In genomic region chr16:20493452-20493851, GRCm38 (mm10) we compare ENCODE assay signal across 21 mouse cellular contexts. TPM values are rescaled to one million over a fixed set of nuclear protein-coding genes. Genes with fewer than 3 reads are reported as not detected.
DNase-seq lines count a peak whose midpoint lies in the region; ATAC-seq and TF ChIP-seq lines count a peak whose summit lies in the region.
"Had no signal": no experiment of that assay in that cellular context is flagged by ENCODE, and none has a peak within 500 bp of the region (broad histone marks: within the 10 kb centered on the region; RNA-seq: fewer than 3 reads in every experiment).

No protein-coding gene starts in this region.

- no peak for TF ChIP-seq POLR2A in CH12.LX (IDR thresholded peaks at IDR 0.05; ENCODE audit: low read depth, low read length)

- no peaks in the 10 kb centered on the region for H3K27me3 ChIP-seq in CH12.LX (replicated peaks)
- peaks cover 7% of the 10 kb centered on the region; the same call in 1 of the 2 replicates for H3K27me3 ChIP-seq in midbrain, embryonic 15.5 days (replicated peaks)

- ATAC-seq in midbrain, embryonic 15.5 days (replicated peaks): no peak
- ATAC-seq: CD4-positive, CD25-positive, alpha-beta regulatory T cell, adult 4 months; forebrain, embryonic 13.5 days; forebrain, embryonic 15.5 days; forebrain, postnatal 0 days had no signal

- H3K27ac ChIP-seq in CH12.LX (ENCODE audit: insufficient read depth, low read depth): no peak overlapping the region
- no peak overlapping the region for H3K27ac ChIP-seq in midbrain, embryonic 15.5 days
- H3K27ac ChIP-seq: embryonic facial prominence, embryonic 10.5 days; embryonic facial prominence, embryonic 12.5 days; forebrain, embryonic 13.5 days; forebrain, embryonic 15.5 days had no signal

- H3K4me2 ChIP-seq in CH12.LX (ENCODE audit: insufficient read depth, low read depth, poor library complexity, severe bottlenecking): no peak overlapping the region
- no peak overlapping the region for H3K4me2 ChIP-seq in midbrain, embryonic 15.5 days
- H3K4me2 ChIP-seq: embryonic facial prominence, embryonic 12.5 days; forebrain, embryonic 13.5 days; forebrain, embryonic 15.5 days had no signal

- H3K4me3 ChIP-seq in CH12.LX (replicated peaks in 1 of 3; ENCODE audit: low read depth in 2 of 3, low read length in 2 of 3, poor library complexity in 1 of 3): no peak overlapping the region
- no peak overlapping the region for H3K4me3 ChIP-seq in midbrain, embryonic 15.5 days
- H3K4me3 ChIP-seq: embryonic facial prominence, embryonic 10.5 days; embryonic facial prominence, embryonic 12.5 days; forebrain, embryonic 13.5 days; forebrain, embryonic 15.5 days had no signal

- DNase-seq in CH12.LX (ENCODE audit: extremely low read depth) (no peak), MEL-GATA-1-ER (ENCODE audit: extremely low read depth, low read depth) (peak; percentile 34)
- DNase-seq in layer of hippocampus, adult 8-10 months (ENCODE audit: low spot score in 2 of 2): no peak
- DNase-seq in testis, postnatal 14 days (ENCODE audit: low spot score): no peak
- DNase-seq: adrenal gland, adult 2 months; adrenal gland, postnatal 10 days; adrenal gland, postnatal 25 days; B cell, adult 2 months; cerebellum, adult 11 months; cerebellum, adult 18-20 months; cerebellum, adult 8-10 months; cerebellum, adult 9-11 months; cerebellum, postnatal 14 days; cerebellum, postnatal 36 days; forebrain, postnatal 0 days had no signal

- peaks cover 2 to 7% of the 10 kb centered on the region in 2 experiments; a peak in 2 of 4 replicates for H3K4me1 ChIP-seq in CH12.LX (ENCODE audit: control insufficient read depth in 1 of 2, insufficient read depth in 2 of 2)
- peaks cover 13% of the 10 kb centered on the region for H3K4me1 ChIP-seq in midbrain, embryonic 15.5 days

- no peaks in the 10 kb centered on the region for H3K79me2 ChIP-seq in CH12.LX (replicated peaks; ENCODE audit: control insufficient read depth, extremely low read depth, insufficient read depth, poor library complexity, severe bottlenecking)

- no peak for TF ChIP-seq CTCF in CH12.LX (conservative IDR thresholded peaks at IDR 0.05 in 1 of 2, IDR thresholded peaks at IDR 0.05 in 1 of 2; ENCODE audit: low read depth in 2 of 2, low read length in 2 of 2)

- 84% methylated on average over 2 of the region's 2 CpGs for WGBS in midbrain, embryonic 15.5 days

- in situ Hi-C loops in CH12.LX (cut with MboI; ENCODE audit: low pct_ligation_motif_present, low pct_unique_long_range_greater_than_20kb, low sequenced_read_pairs): loop anchor here (25.0 kb wide), 1 partner anchor 281 kb away; no protein-coding TSS in a partner anchor

- H3K36me3 ChIP-seq in CH12.LX (replicated peaks in 1 of 2; ENCODE audit: control insufficient read depth in 1 of 2, insufficient read depth in 1 of 2, low read length in 1 of 2): no peaks in the 10 kb centered on the region
- no peaks in the 10 kb centered on the region for H3K36me3 ChIP-seq in midbrain, embryonic 15.5 days (replicated peaks)
- H3K36me3 ChIP-seq: embryonic facial prominence, embryonic 10.5 days; embryonic facial prominence, embryonic 12.5 days; forebrain, embryonic 15.5 days had no signal

- TF ChIP-seq EP300 in CH12.LX (IDR thresholded peaks at IDR 0.05; ENCODE audit: low read length): no peak

- dilution Hi-C loops in CH12.LX (cut with MboI; ENCODE audit: extremely low pct_ligation_motif_present, extremely low pct_unique_long_range_greater_than_20kb, low sequenced_read_pairs): no loop called here

- peaks cover 5% of the 10 kb centered on the region for H3K9me3 ChIP-seq in CH12.LX (replicated peaks; ENCODE audit: low read length)
- H3K9me3 ChIP-seq in midbrain, embryonic 15.5 days: no peaks in the 10 kb centered on the region
- H3K9me3 ChIP-seq: embryonic facial prominence, embryonic 10.5 days; embryonic facial prominence, embryonic 12.5 days; forebrain, embryonic 13.5 days; forebrain, embryonic 15.5 days had no signal

- no peak overlapping the region for H3K9ac ChIP-seq in CH12.LX (ENCODE audit: insufficient read depth, low read depth)
- no peak overlapping the region for H3K9ac ChIP-seq in midbrain, embryonic 15.5 days
- H3K9ac ChIP-seq: embryonic facial prominence, embryonic 12.5 days; forebrain, embryonic 13.5 days; forebrain, embryonic 15.5 days; forebrain, postnatal 0 days had no signal

- TF ChIP-seq RAD21 in CH12.LX (IDR thresholded peaks at IDR 0.05; ENCODE audit: low read depth, low read length): no peak

TF ChIP-seq in CH12.LX, 34 proteins besides CTCF, POLR2A, EP300 and RAD21:
- TF ChIP-seq ZNF384 (IDR thresholded peaks at IDR 0.05; ENCODE audit: low read depth, low read length): 0 out of 2 replicates have a peak, but pooled peaks have one; percentile 34
- TF ChIP-seq HCFC1 (IDR thresholded peaks at IDR 0.05; ENCODE audit: low read depth, low read length): no peak

RNA-seq across cellular contexts. Expression of gene Eif2b5, which starts 5.2 kb away (rescaled TPM):
- total RNA-seq in CH12.LX (2012; rRNA removed) (179 and 208 TPM in 2 replicates), CH12.LX (2014; rRNA removed) (183 and 203 TPM in 2 replicates)
- polyA plus RNA-seq in CH12.LX (2012; ENCODE audit: insufficient read length, low read depth): 139 and 151 TPM in 2 replicates
- total RNA-seq in layer of hippocampus, adult 8-10 months (2022): 10 to 100 TPM; 48.2 to 57.6 (median 55.7) TPM
- 96.2 and 100 TPM in 2 replicates for polyA plus RNA-seq in midbrain, embryonic 15.5 days (2015; fragmentation: Nextera tagmentation; extraction: Ambion mirVana)

RNA-seq across cellular contexts. Expression of gene Dvl3, which starts 23.3 kb away (rescaled TPM):
- total RNA-seq in CH12.LX (2012; rRNA removed) (7.6 and 7.7 TPM in 2 replicates), CH12.LX (2014; rRNA removed) (1.8 and 1.9 TPM in 2 replicates)
- polyA plus RNA-seq in CH12.LX (2012; ENCODE audit: insufficient read length, low read depth): 14.8 and 16.9 TPM in 2 replicates
- 10 to 100 TPM; 50.2 to 61.7 (median 53.6) TPM for total RNA-seq in layer of hippocampus, adult 8-10 months (2022)
- 42.0 and 43.8 TPM in 2 replicates for polyA plus RNA-seq in midbrain, embryonic 15.5 days (2015; fragmentation: Nextera tagmentation; extraction: Ambion mirVana)

RNA-seq across cellular contexts. Expression of gene Ap2m1, which starts 41.8 kb away (rescaled TPM):
- total RNA-seq in CH12.LX (2012; rRNA removed) (315 and 343 TPM in 2 replicates), CH12.LX (2014; rRNA removed) (375 and 415 TPM in 2 replicates)
- polyA plus RNA-seq in CH12.LX (2012; ENCODE audit: insufficient read length, low read depth): 304 and 319 TPM in 2 replicates
- 100 to 1,000 TPM; 669 to 728 (median 710) TPM for total RNA-seq in layer of hippocampus, adult 8-10 months (2022)
- polyA plus RNA-seq in midbrain, embryonic 15.5 days (2015; fragmentation: Nextera tagmentation; extraction: Ambion mirVana): 1,259 and 1,287 TPM in 2 replicates

RNA-seq across cellular contexts. Expression of gene Abcf3, which starts 54.9 kb away (rescaled TPM):
- total RNA-seq in CH12.LX (2012; rRNA removed) (48.6 and 61.4 TPM in 2 replicates), CH12.LX (2014; rRNA removed) (46.9 and 55.7 TPM in 2 replicates)
- 98.0 and 98.9 TPM in 2 replicates for polyA plus RNA-seq in CH12.LX (2012; ENCODE audit: insufficient read length, low read depth)
- 100 to 1,000 TPM in 2 of 4 experiments, 10 to 100 TPM in 2; 90.6 to 109 (median 98.4) TPM for total RNA-seq in layer of hippocampus, adult 8-10 months (2022)
- 85.8 and 86.2 TPM in 2 replicates for polyA plus RNA-seq in midbrain, embryonic 15.5 days (2015; fragmentation: Nextera tagmentation; extraction: Ambion mirVana)

Comparison
In these comparisons a context has a peak if more than half of its experiments do, and no peak if none do; other contexts are left out.
1. RNA of gene Dvl3, which starts 23.3 kb away (total RNA-seq): 50.2 to 61.7 TPM in layer of hippocampus, adult 8-10 months; 1.8 to 7.7 TPM in CH12.LX; every median in the first group is over 4 times any median in the second.